Mouse (Mus musculus): ENCODE data around the gene Ufd1. TPM values are rescaled to one million over a fixed set of nuclear protein-coding genes. Genes with fewer than 3 reads are reported as not detected.
"Not testable (repeated sequence)": the region's sequence is repeated elsewhere in the genome, so short reads cannot be mapped to it uniquely, and the experiment has no call there.

Gene Ufd1
- polyA plus RNA-seq, 1 experiment from 2014 or later = 94.1 TPM

DNA sequence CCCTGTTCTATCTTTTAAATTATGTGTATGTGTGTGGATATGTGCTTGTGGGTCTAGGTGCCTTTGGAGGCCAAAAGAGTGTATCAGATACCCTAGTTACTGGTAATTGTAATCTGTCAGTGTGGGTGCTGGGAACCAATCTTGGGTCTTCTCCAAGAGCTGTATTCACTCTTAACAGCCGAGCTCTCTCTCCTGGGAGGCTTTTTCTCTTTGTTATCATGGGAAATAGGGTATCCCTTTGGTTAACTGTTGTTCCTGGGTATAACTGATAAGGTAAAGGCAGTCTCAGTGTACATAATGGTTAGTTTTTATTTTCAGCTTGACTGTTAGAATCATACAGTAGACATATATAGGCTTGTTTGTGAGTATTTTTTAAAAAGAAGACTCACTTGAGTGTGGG, 10.8 kb downstream of the Ufd1 start:
- Histone ChIP-seq H3K27ac (no peak overlapping the region), H3K9me3 (no peaks in the 10 kb centered on the region), H3K36me3 (peaks cover 96% of the 10 kb centered on the region), H3K4me3 (no peak overlapping the region), H3K9ac (no peak overlapping the region), H3K27me3 (no peaks in the 10 kb centered on the region), H3K4me2 (no peak overlapping the region), H3K4me1 (no peaks in the 10 kb centered on the region)
- ATAC-seq (ENCODE audit: borderline replicate concordance, extremely low read depth, low FRiP score, low TSS enrichment) = no peak
- WGBS = 81% methylated on average over 1 of the region's 1 CpGs

GRCm38 (mm10) chr16:18822925-18823324, 11.3 kb downstream of the Ufd1 start:
- no peaks in the 10 kb centered on the region for H3K9me3 ChIP-seq
- no peak for ATAC-seq (ENCODE audit: borderline replicate concordance, extremely low read depth, low FRiP score, low TSS enrichment)
- no peak overlapping the region for H3K4me3 ChIP-seq
- no peak overlapping the region for H3K9ac ChIP-seq
- no peaks in the 10 kb centered on the region for H3K4me1 ChIP-seq
- 83% methylated on average over 4 of the region's 4 CpGs for WGBS
- H3K27me3 ChIP-seq = no peaks in the 10 kb centered on the region
- no peak overlapping the region for H3K27ac ChIP-seq
- no peak overlapping the region for H3K4me2 ChIP-seq
- peaks cover 97% of the 10 kb centered on the region for H3K36me3 ChIP-seq

- H3K27me3 ChIP-seq = no peaks in the 10 kb centered on the region
- no peak overlapping the region for H3K27ac ChIP-seq
- no peak overlapping the region for H3K4me3 ChIP-seq
- ATAC-seq (ENCODE audit: borderline replicate concordance, extremely low read depth, low FRiP score, low TSS enrichment) = no peak
- WGBS = 89% methylated on average over 3 of the region's 3 CpGs
- peaks cover 96% of the 10 kb centered on the region for H3K36me3 ChIP-seq
- no peak overlapping the region for H3K9ac ChIP-seq
- H3K9me3 ChIP-seq = no peaks in the 10 kb centered on the region
- H3K4me2 ChIP-seq = no peak overlapping the region
- H3K4me1 ChIP-seq = no peaks in the 10 kb centered on the region
These were observed 17.1 kb downstream of the Ufd1 start for GRCm38 (mm10) chr16:18828630-18829029.

DNA sequence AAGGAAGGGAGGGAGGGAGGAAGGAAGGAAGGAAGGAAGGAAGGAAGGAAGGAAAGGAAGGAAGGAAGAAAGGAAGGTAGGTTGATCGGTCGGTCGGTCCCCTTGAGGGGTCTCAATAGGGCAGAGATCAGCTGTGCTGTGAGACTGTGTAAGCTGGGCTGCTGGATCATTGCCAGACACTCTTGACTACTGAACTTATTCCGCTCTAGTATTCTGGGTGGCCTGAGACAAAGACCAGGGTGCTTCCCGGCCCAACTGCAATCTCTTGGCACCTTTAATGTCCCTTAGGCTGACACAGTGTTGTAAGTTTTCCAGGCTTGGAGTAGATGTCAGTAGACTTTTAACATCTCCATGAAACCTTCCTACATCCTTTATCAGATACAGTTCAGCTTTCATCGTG, 17.5 kb downstream of the Ufd1 start:
- Histone ChIP-seq H3K4me1 (no peaks in the 10 kb centered on the region), H3K9ac (no peak overlapping the region), H3K9me3 (no peaks in the 10 kb centered on the region), H3K4me3 (no peak overlapping the region), H3K27me3 (no peaks in the 10 kb centered on the region), H3K4me2 (no peak overlapping the region), H3K36me3 (peaks cover 96% of the 10 kb centered on the region), H3K27ac (no peak overlapping the region)
- ATAC-seq (ENCODE audit: borderline replicate concordance, extremely low read depth, low FRiP score, low TSS enrichment) = no peak
- 85% methylated on average over 6 of the region's 6 CpGs for WGBS

DNA sequence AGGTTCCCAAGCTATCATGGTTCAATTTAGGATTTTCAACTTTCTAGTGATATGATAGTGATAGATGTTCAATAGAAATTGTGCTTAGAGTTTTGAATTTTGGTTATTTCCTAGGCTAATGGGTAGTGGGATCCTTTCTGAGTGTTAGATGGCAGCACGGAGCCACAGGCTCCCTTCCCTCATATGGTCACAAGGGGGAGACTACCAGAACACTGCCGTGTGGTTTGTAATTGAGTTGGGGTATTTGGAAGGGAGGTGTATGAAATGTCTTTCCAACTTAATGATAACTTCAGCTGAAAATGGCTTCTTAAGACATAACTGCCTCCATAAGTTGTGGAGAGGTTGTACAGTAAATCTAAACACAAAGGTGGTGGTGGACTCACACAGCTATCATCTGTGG, 21.9 kb downstream of the Ufd1 start:
- no peak overlapping the region for H3K4me2 ChIP-seq
- ATAC-seq (ENCODE audit: borderline replicate concordance, extremely low read depth, low FRiP score, low TSS enrichment) = no peak
- H3K27ac ChIP-seq = no peak overlapping the region
- no peaks in the 10 kb centered on the region for H3K9me3 ChIP-seq
- no peak overlapping the region for H3K9ac ChIP-seq
- peaks cover 62% of the 10 kb centered on the region for H3K36me3 ChIP-seq
- no peaks in the 10 kb centered on the region for H3K4me1 ChIP-seq
- H3K27me3 ChIP-seq = no peaks in the 10 kb centered on the region
- no peak overlapping the region for H3K4me3 ChIP-seq
- 65% methylated on average over 2 of the region's 2 CpGs for WGBS

GRCm38 (mm10) chr16:18836073-18836467, 24.5 kb downstream of the Ufd1 start:
- no peaks in the 10 kb centered on the region for H3K4me1 ChIP-seq
- H3K9me3 ChIP-seq = no peaks in the 10 kb centered on the region
- H3K27me3 ChIP-seq = no peaks in the 10 kb centered on the region
- peak overlapping the region; percentile 72 for H3K9ac ChIP-seq
- H3K36me3 ChIP-seq = peaks cover 47% of the 10 kb centered on the region
- 0 out of 2 replicates have a peak, but pooled peaks have one; percentile 44 for ATAC-seq (ENCODE audit: borderline replicate concordance, extremely low read depth, low FRiP score, low TSS enrichment)
- peak overlapping the region; percentile 61 for H3K4me2 ChIP-seq
- WGBS = 20% methylated on average over 3 of the region's 3 CpGs
- H3K4me3 ChIP-seq = peak overlapping the region; percentile 90
- H3K27ac ChIP-seq = peak overlapping the region; percentile 71; the same call in 1 of the 2 replicates

DNA sequence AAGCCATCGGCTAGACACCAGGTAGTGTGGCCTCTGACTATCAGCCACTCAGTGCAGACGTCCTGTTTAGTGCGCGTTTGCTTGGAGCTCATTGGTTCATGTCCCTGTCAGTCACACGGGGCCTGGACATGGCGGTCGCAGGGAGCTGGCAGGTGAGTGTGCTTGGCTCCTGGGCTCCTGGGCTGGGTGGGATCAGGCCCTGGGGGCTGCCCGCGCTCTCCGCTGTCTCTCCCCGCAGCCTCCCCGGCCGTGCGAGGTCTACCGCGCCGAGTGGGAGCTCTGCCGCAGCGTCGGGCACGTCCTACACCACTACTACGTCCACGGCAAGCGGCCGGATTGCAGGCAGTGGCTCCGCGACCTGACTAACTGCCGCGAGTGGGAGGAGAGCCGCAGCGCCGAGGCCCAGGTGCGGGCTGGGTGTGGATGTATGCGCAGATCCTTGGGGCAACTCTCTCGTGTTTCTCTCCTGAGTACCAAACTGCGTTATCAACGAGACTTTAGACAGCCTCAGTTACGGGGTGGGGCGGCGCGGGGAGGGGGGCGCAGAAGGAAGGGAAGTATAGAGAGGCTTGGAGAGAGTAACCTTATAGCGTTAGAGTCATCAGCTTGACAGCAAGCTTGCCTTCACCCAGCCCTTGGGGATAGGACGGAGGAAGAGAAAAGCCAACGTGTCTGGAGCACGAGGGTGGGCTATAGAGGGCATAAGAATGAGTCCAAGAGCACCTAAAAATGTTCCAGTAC, 25.1 kb downstream of the Ufd1 start, which contains the start of the genes 2510002D24Rik and Gm28539:
2510002D24Rik (plus strand) TSS at position 111 of the 741 bp plus-strand sequence.
Gm28539 (plus strand) TSS at position 117 of the 741 bp plus-strand sequence.
- peak; percentile 93 for ATAC-seq (ENCODE audit: borderline replicate concordance, extremely low read depth, low FRiP score, low TSS enrichment)
- Histone ChIP-seq H3K9me3 (no peaks in the 10 kb centered on the region), H3K4me2 (peak within 1 kb of the TSS; percentile 61), H3K4me1 (no peaks in the 10 kb centered on the region), H3K36me3 (peaks cover 41% of the 10 kb centered on the region), H3K27ac (peak within 1 kb of the TSS; percentile 71), H3K27me3 (no peaks in the 10 kb centered on the region), H3K9ac (peak within 1 kb of the TSS; percentile 72), H3K4me3 (peak within 1 kb of the TSS; percentile 90)
- WGBS = 1% methylated on average over 46 of the region's 46 CpGs

DNA sequence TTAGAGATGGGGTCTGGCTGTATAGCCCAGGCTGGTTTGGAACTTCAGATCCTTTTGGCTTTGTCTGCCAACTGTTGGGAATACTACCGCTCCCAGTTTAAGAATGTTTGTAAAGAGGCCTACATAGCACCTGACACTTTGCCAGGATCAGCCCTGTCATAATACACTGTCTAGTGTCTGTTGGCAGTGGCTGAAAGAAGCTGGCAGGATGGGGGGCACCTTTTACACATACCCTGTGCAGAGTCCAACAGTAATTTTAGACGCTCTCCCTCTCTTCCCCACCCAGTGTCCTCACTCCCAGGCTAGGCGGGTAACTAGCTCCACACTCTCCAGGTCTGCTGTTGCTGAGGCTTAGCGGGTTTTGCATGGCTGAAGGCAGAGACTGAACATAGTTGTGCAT, 26.8 kb downstream of the Ufd1 start:
- no peak overlapping the region for H3K4me3 ChIP-seq
- H3K4me1 ChIP-seq = no peaks in the 10 kb centered on the region
- H3K27me3 ChIP-seq = no peaks in the 10 kb centered on the region
- H3K4me2 ChIP-seq = no peak overlapping the region
- no peak for ATAC-seq (ENCODE audit: borderline replicate concordance, extremely low read depth, low FRiP score, low TSS enrichment)
- H3K9ac ChIP-seq = no peak overlapping the region
- peaks cover 24% of the 10 kb centered on the region for H3K36me3 ChIP-seq
- no peak overlapping the region for H3K27ac ChIP-seq
- no peaks in the 10 kb centered on the region for H3K9me3 ChIP-seq
- 92% methylated on average over 4 of the region's 4 CpGs for WGBS

DNA sequence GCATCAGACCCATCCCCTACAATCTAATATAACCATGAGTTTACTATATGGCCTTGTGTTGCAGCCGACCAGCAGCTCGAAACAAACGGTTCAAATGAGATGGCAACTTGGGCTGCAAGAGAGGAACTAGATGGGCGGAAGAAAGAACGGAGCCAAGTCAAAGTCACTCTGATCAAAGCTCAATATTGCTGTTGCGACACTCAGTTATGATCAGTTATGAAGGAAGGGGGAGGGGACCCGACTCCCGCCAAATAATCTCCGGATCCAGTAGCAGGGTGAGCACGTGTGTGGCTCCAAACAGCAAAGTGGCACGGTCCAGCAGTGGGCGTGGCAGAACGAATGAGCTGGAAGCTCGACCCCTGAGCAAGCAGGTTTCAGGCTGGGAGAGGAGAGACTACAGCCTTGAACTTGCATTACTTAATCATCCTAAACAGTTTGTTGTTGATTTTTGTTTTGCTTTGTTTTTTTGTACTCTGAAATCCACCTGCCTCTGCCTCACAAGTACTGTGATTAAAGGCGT, 34.8 kb downstream of the Ufd1 start:
- 87% methylated on average over 15 of the region's 15 CpGs for WGBS
- H3K4me2 ChIP-seq = no peak overlapping the region
- H3K9me3 ChIP-seq = no peaks in the 10 kb centered on the region
- no peaks in the 10 kb centered on the region for H3K36me3 ChIP-seq
- no peaks in the 10 kb centered on the region for H3K4me1 ChIP-seq
- H3K4me3 ChIP-seq = no peak overlapping the region
- ATAC-seq (ENCODE audit: borderline replicate concordance, extremely low read depth, low FRiP score, low TSS enrichment) = no peak
- H3K9ac ChIP-seq = no peak overlapping the region
- no peak overlapping the region for H3K27ac ChIP-seq
- H3K27me3 ChIP-seq = no peaks in the 10 kb centered on the region

GRCm38 (mm10) chr16:18849521-18850190, 38.1 kb downstream of the Ufd1 start:
- not testable (repeated sequence) for H3K36me3 ChIP-seq; H3K27me3 ChIP-seq; H3K9me3 ChIP-seq; H3K4me3 ChIP-seq; ATAC-seq (ENCODE audit: borderline replicate concordance, extremely low read depth, low FRiP score, low TSS enrichment); H3K27ac ChIP-seq; H3K9ac ChIP-seq; H3K4me2 ChIP-seq; H3K4me1 ChIP-seq
- 78% methylated on average over 17 of the region's 17 CpGs for WGBS

- no peak overlapping the region for H3K9ac ChIP-seq
- no peak overlapping the region for H3K4me3 ChIP-seq
- H3K4me2 ChIP-seq = no peak overlapping the region
- no peaks in the 10 kb centered on the region for H3K9me3 ChIP-seq
- no peaks in the 10 kb centered on the region for H3K4me1 ChIP-seq
- no peak; the same call in 1 of the 2 replicates for ATAC-seq (ENCODE audit: borderline replicate concordance, extremely low read depth, low FRiP score, low TSS enrichment)
- no peak overlapping the region for H3K27ac ChIP-seq
- no peaks in the 10 kb centered on the region for H3K27me3 ChIP-seq
- no peaks in the 10 kb centered on the region for H3K36me3 ChIP-seq
These were observed 47.0 kb downstream of the Ufd1 start for GRCm38 (mm10) chr16:18858551-18858950.

DNA sequence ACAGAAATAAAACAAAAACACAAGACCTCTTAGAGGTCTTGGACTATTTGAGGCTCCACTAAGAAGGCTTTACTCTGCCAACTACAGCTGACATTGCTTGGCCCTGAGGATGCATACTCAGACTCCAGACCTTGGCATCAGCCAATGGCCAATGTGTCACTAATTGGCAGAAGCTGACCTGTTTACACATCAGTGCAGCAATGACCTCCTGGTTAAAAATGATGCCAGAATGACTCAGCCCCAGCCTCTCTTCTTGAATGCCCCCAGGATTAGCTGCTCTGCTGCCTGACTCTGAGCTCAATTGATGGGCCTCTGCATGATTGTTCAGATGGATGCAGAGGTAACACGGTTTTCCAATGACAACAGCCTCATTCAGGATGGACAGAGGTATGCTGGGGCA, 48.6 kb downstream of the Ufd1 start:
- Histone ChIP-seq H3K4me1 (no peaks in the 10 kb centered on the region), H3K27me3 (no peaks in the 10 kb centered on the region), H3K36me3 (no peaks in the 10 kb centered on the region), H3K4me2 (no peak overlapping the region), H3K9ac (no peak overlapping the region), H3K4me3 (no peak overlapping the region), H3K27ac (no peak overlapping the region), H3K9me3 (no peaks in the 10 kb centered on the region)
- WGBS = 78% methylated on average over 1 of the region's 1 CpGs
- no peak for ATAC-seq (ENCODE audit: borderline replicate concordance, extremely low read depth, low FRiP score, low TSS enrichment)
